Mouse (Mus musculus): ENCODE results near the gene Dnase2a. TPM values are rescaled to one million over a fixed set of nuclear protein-coding genes. Genes with fewer than 3 reads are reported as not detected.

Dnase2a gene
- polyA plus RNA-seq, 1 experiment from 2014 or later, result 8.7 TPM

GRCm38 (mm10) chr8:84967532-84968304 is 59.4 kb downstream of the Dnase2a start:
- no peak overlapping the region for H3K4me2 ChIP-seq (replicated peaks)

DNA sequence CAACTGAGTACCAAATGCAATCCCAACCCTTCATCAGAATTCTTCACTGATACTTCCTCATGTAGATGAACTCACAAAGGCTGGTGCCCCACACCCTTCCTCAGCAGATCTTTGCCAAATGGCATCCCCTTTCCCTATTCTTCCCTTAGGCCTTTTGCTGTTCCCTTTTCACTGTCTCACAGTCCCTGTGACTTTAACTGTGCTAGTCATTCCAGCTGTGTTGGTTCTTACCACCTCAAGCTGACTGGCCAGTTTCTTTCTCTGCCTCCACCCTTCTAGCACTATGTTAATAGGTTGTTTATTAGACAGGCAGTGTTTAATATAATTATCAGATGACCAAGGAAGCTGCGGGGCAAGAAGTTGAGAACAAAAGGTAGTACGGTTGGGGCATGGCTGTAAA is 60.3 kb downstream of the Dnase2a start:
- WGBS, result 2% methylated on average over 2 of the region's 2 CpGs

More at GRCm38 (mm10) chr8:84967532-84968304, 59.4 kb downstream of the Dnase2a start:
- Histone ChIP-seq H3K4me3 (replicated peaks) (no peak overlapping the region), H3K9me3 (no peaks in the 10 kb centered on the region), H3K27ac (no peak overlapping the region), H3K27me3 (replicated peaks) (no peaks in the 10 kb centered on the region), H3K9ac (no peak overlapping the region), H3K4me1 (replicated peaks) (peaks cover 27% of the 10 kb centered on the region), H3K36me3 (peaks cover 13% of the 10 kb centered on the region; the same call in 1 of the 2 replicates)
- WGBS, result 88% methylated on average over 13 of the region's 13 CpGs
- ATAC-seq, result no peak

GRCm38 (mm10) chr8:84969241-84970134 is 61.1 kb downstream of the Dnase2a start, which contains the start of the genes Gm49661, Prdx2 and Rnaseh2a:
TSS of gene Gm49661 (minus strand) at chr8:84969433.
TSS of gene Prdx2 (plus strand) at chr8:84969587.
TSS of gene Rnaseh2a (minus strand) at chr8:84969767.
- peak within 1 kb of the TSS; percentile 89 for H3K27ac ChIP-seq
- no peaks in the 10 kb centered on the region for H3K27me3 ChIP-seq (replicated peaks)
- H3K4me2 ChIP-seq (replicated peaks), result peak within 1 kb of the TSS; percentile 81
- ATAC-seq, result peak; percentile 82
- under 1% methylated on average over 56 of the region's 56 CpGs for WGBS
- H3K36me3 ChIP-seq, result peaks cover 19% of the 10 kb centered on the region; the same call in 1 of the 2 replicates
- peak within 1 kb of the TSS; percentile 94 for H3K9ac ChIP-seq
- H3K4me3 ChIP-seq (replicated peaks), result peak within 1 kb of the TSS; percentile 70
- H3K9me3 ChIP-seq, result no peaks in the 10 kb centered on the region
- H3K4me1 ChIP-seq (replicated peaks), result peaks cover 29% of the 10 kb centered on the region

More for the DNA sequence above, 60.3 kb downstream of the Dnase2a start:
- peak overlapping the region; percentile 89 for H3K27ac ChIP-seq
- peak overlapping the region; percentile 81 for H3K4me2 ChIP-seq (replicated peaks)
- no peak for ATAC-seq
- peaks cover 27% of the 10 kb centered on the region for H3K4me1 ChIP-seq (replicated peaks)
- peak overlapping the region; percentile 94 for H3K9ac ChIP-seq
- H3K4me3 ChIP-seq (replicated peaks), result peak overlapping the region; percentile 70
- H3K9me3 ChIP-seq, result no peaks in the 10 kb centered on the region
- no peaks in the 10 kb centered on the region for H3K27me3 ChIP-seq (replicated peaks)
- peaks cover 19% of the 10 kb centered on the region; the same call in 1 of the 2 replicates for H3K36me3 ChIP-seq

GRCm38 (mm10) chr8:84970135-84970790 is 61.9 kb downstream of the Dnase2a start:
- 6% methylated on average over 21 of the region's 21 CpGs for WGBS
- Histone ChIP-seq H3K27me3 (replicated peaks) (no peaks in the 10 kb centered on the region), H3K4me3 (replicated peaks) (peak overlapping the region; percentile 70), H3K4me2 (replicated peaks) (peak overlapping the region; percentile 81), H3K27ac (peak overlapping the region; percentile 89), H3K9me3 (no peaks in the 10 kb centered on the region), H3K4me1 (replicated peaks) (peaks cover 24% of the 10 kb centered on the region), H3K36me3 (peaks cover 19% of the 10 kb centered on the region; the same call in 1 of the 2 replicates), H3K9ac (peak overlapping the region; percentile 94)
- ATAC-seq, result no peak

DNA sequence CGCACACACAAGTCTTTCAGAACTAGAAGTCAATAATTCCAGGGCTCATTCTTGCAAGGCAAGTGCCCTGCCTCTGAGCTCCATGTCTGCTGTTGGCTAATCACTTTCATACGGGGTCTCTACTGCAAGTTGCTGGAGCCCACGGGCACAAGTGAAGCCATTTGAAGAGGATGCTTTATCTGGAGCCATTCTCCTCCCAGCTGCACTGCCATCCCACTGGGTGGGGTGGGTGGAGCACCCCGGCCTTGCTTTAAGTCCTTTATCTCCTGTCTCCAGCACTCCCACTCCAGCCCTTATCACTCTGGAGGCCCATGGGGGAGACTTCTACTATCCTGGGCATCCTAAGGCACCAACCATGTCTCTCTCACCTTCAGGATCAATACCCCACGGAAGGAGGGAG is 62.6 kb downstream of the Dnase2a start:
- H3K27me3 ChIP-seq (replicated peaks), result no peaks in the 10 kb centered on the region
- no peak for ATAC-seq
- H3K9me3 ChIP-seq, result no peaks in the 10 kb centered on the region
- peak overlapping the region; percentile 70 for H3K4me3 ChIP-seq (replicated peaks)
- peaks cover 19% of the 10 kb centered on the region; the same call in 1 of the 2 replicates for H3K36me3 ChIP-seq
- peaks cover 25% of the 10 kb centered on the region for H3K4me1 ChIP-seq (replicated peaks)
- peak overlapping the region; percentile 94; the same call in 1 of the 2 replicates for H3K9ac ChIP-seq
- H3K4me2 ChIP-seq (replicated peaks), result peak overlapping the region; percentile 81
- H3K27ac ChIP-seq, result no peak overlapping the region
- 58% methylated on average over 5 of the region's 5 CpGs for WGBS

Other genes starting within 250 kb of the Dnase2a start
- gene Ier2, start 245.7 kb upstream of the Dnase2a start, polyA plus RNA-seq (2015; fragmentation: Nextera tagmentation; extraction: Ambion mirVana), result 84.2 and 85.5 TPM in 2 replicates
- 59.9 and 68.3 TPM in 2 replicates for gene Trmt1, start 222.3 kb upstream of the Dnase2a start, polyA plus RNA-seq (2015; fragmentation: Nextera tagmentation; extraction: Ambion mirVana)
- gene Nacc1, start 220.7 kb upstream of the Dnase2a start, polyA plus RNA-seq (2015; fragmentation: Nextera tagmentation; extraction: Ambion mirVana), result 14.8 and 17.0 TPM in 2 replicates
- 5.1 and 5.5 TPM in 2 replicates for gene Lyl1, start 207.1 kb upstream of the Dnase2a start, polyA plus RNA-seq (2015; fragmentation: Nextera tagmentation; extraction: Ambion mirVana)
- gene G430095P16Rik, start 185.6 kb upstream of the Dnase2a start, polyA plus RNA-seq (2015; fragmentation: Nextera tagmentation; extraction: Ambion mirVana), result 3.1 and 3.7 TPM in 2 replicates
- 14.2 and 14.8 TPM in 2 replicates for gene Nfix, start 108.2 kb upstream of the Dnase2a start, polyA plus RNA-seq (2015; fragmentation: Nextera tagmentation; extraction: Ambion mirVana)
- 4.5 and 5.3 TPM in 2 replicates for gene Dand5, start 85.7 kb upstream of the Dnase2a start, polyA plus RNA-seq (2015; fragmentation: Nextera tagmentation; extraction: Ambion mirVana)
- 61.7 and 62.6 TPM in 2 replicates for gene Gadd45gip1, start 77.0 kb upstream of the Dnase2a start, polyA plus RNA-seq (2015; fragmentation: Nextera tagmentation; extraction: Ambion mirVana)
- gene Rad23a, start 67.9 kb upstream of the Dnase2a start, polyA plus RNA-seq (2015; fragmentation: Nextera tagmentation; extraction: Ambion mirVana), result 102 and 106 TPM in 2 replicates
- 1,038 and 1,157 TPM in 2 replicates for gene Calr, start 61.6 kb upstream of the Dnase2a start, polyA plus RNA-seq (2015; fragmentation: Nextera tagmentation; extraction: Ambion mirVana)
- 83.1 and 92.7 TPM in 2 replicates for gene Farsa, start 51.6 kb upstream of the Dnase2a start, polyA plus RNA-seq (2015; fragmentation: Nextera tagmentation; extraction: Ambion mirVana)
- 49.9 and 54.4 TPM in 2 replicates for gene Syce2, start 36.4 kb upstream of the Dnase2a start, polyA plus RNA-seq (2015; fragmentation: Nextera tagmentation; extraction: Ambion mirVana)
- gene Gcdh, start 14.6 kb upstream of the Dnase2a start, polyA plus RNA-seq (2015; fragmentation: Nextera tagmentation; extraction: Ambion mirVana), result 42.8 and 49.2 TPM in 2 replicates
- 6.4 and 7.7 TPM in 2 replicates for gene Klf1, start 6.6 kb upstream of the Dnase2a start, polyA plus RNA-seq (2015; fragmentation: Nextera tagmentation; extraction: Ambion mirVana)
- 1.6 TPM in 2 replicates for gene Mast1, start 28.8 kb downstream of the Dnase2a start, polyA plus RNA-seq (2015; fragmentation: Nextera tagmentation; extraction: Ambion mirVana)
- gene Rtbdn, start 38.4 kb downstream of the Dnase2a start, polyA plus RNA-seq (2015; fragmentation: Nextera tagmentation; extraction: Ambion mirVana), result 0.31 and 0.51 TPM in 2 replicates
- gene Gm49661, start 60.9 kb downstream of the Dnase2a start, polyA plus RNA-seq (2015; fragmentation: Nextera tagmentation; extraction: Ambion mirVana), result not detected in 2 replicates
- gene Prdx2, start 61.0 kb downstream of the Dnase2a start, polyA plus RNA-seq (2015; fragmentation: Nextera tagmentation; extraction: Ambion mirVana), result 581 and 615 TPM in 2 replicates
- gene Rnaseh2a, start 61.2 kb downstream of the Dnase2a start, polyA plus RNA-seq (2015; fragmentation: Nextera tagmentation; extraction: Ambion mirVana), result 116 and 117 TPM in 2 replicates
- 28.4 and 30.7 TPM in 2 replicates for gene Junb, start 70.2 kb downstream of the Dnase2a start, polyA plus RNA-seq (2015; fragmentation: Nextera tagmentation; extraction: Ambion mirVana)
- gene Hook2, start 82.0 kb downstream of the Dnase2a start, polyA plus RNA-seq (2015; fragmentation: Nextera tagmentation; extraction: Ambion mirVana), result 68.7 and 75.8 TPM in 2 replicates
- gene Best2, start 106.0 kb downstream of the Dnase2a start, polyA plus RNA-seq (2015; fragmentation: Nextera tagmentation; extraction: Ambion mirVana), result 0.14 and 0.76 TPM in 2 replicates
- 125 and 130 TPM in 2 replicates for gene Asna1, start 116.7 kb downstream of the Dnase2a start, polyA plus RNA-seq (2015; fragmentation: Nextera tagmentation; extraction: Ambion mirVana)
- gene Trir, start 118.3 kb downstream of the Dnase2a start, polyA plus RNA-seq (2015; fragmentation: Nextera tagmentation; extraction: Ambion mirVana), result 110 and 113 TPM in 2 replicates
- gene Tnpo2, start 128.4 kb downstream of the Dnase2a start, polyA plus RNA-seq (2015; fragmentation: Nextera tagmentation; extraction: Ambion mirVana), result 28.1 and 29.4 TPM in 2 replicates
- gene Fbxw9, start 151.5 kb downstream of the Dnase2a start, polyA plus RNA-seq (2015; fragmentation: Nextera tagmentation; extraction: Ambion mirVana), result 25.2 and 27.4 TPM in 2 replicates
- not detected in 2 replicates for gene Gm5741, start 159.4 kb downstream of the Dnase2a start, polyA plus RNA-seq (2015; fragmentation: Nextera tagmentation; extraction: Ambion mirVana)
- 56.6 and 57.5 TPM in 2 replicates for gene Dhps, start 163.2 kb downstream of the Dnase2a start, polyA plus RNA-seq (2015; fragmentation: Nextera tagmentation; extraction: Ambion mirVana)
- 133 and 151 TPM in 2 replicates for gene Wdr83os, start 172.2 kb downstream of the Dnase2a start, polyA plus RNA-seq (2015; fragmentation: Nextera tagmentation; extraction: Ambion mirVana)
- 35.7 and 42.9 TPM in 2 replicates for gene Wdr83, start 172.7 kb downstream of the Dnase2a start, polyA plus RNA-seq (2015; fragmentation: Nextera tagmentation; extraction: Ambion mirVana)
- gene Man2b1, start 174.7 kb downstream of the Dnase2a start, polyA plus RNA-seq (2015; fragmentation: Nextera tagmentation; extraction: Ambion mirVana), result 55.4 and 55.7 TPM in 2 replicates
- 2.7 TPM in 2 replicates for gene Zfp791, start 214.5 kb downstream of the Dnase2a start, polyA plus RNA-seq (2015; fragmentation: Nextera tagmentation; extraction: Ambion mirVana)
- gene Cks1brt, start 243.4 kb downstream of the Dnase2a start, polyA plus RNA-seq (2015; fragmentation: Nextera tagmentation; extraction: Ambion mirVana), result not detected in 2 replicates

All from intestine, embryonic 15.5 days (tissue).